Mouse (Mus musculus): ENCODE data around the gene Lrrc73. TPM values are rescaled to one million over a fixed set of nuclear protein-coding genes. Genes with fewer than 3 reads are reported as not detected.

Gene Lrrc73
- polyA plus RNA-seq, 1 experiment from 2014 or later = 0.42 TPM

- no peak for ATAC-seq
- Histone ChIP-seq H3K4me1 (replicated peaks; ENCODE audit: control insufficient read depth, insufficient read depth, low read length) (peaks cover 4% of the 10 kb centered on the region; the same call in 1 of the 2 replicates), H3K9ac (ENCODE audit: low read depth, low read length) (no peak overlapping the region)
Observed at GRCm38 (mm10) chr17:46243624-46244023, 9.7 kb upstream of the Lrrc73 start.

DNA sequence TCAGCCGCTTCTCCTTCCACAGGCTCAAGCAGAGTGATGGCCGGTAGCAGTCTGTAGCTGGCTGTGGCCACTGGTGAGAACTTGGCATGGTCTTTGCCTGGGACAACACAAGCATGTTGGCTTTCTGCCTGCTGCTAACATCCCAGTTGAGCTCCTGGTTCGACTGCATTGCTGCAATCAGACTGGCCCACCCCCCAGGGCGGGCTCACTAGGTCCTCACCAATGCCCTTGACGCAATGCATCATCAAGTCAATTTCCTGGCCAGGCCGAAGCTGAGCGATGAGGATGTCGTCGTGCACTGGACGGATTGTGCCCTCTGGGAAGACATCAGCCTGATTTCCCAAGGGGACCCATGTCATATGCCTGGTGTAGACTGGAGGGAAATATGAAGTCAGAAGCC is 8.8 kb upstream of the Lrrc73 start:
- TF ChIP-seq CTCF (IDR thresholded peaks at IDR 0.05; ENCODE audit: low read depth) = no peak
- peak overlapping the region; percentile 21; the same call in 1 of the 2 replicates for H3K27ac ChIP-seq (ENCODE audit: low read depth, low read length)
- H3K9me3 ChIP-seq (ENCODE audit: control insufficient read depth) = no peaks in the 10 kb centered on the region
- H3K9ac ChIP-seq (ENCODE audit: low read depth, low read length) = no peak overlapping the region
- peaks cover 10% of the 10 kb centered on the region; the same call in 1 of the 2 replicates for H3K4me1 ChIP-seq (replicated peaks; ENCODE audit: control insufficient read depth, insufficient read depth, low read length)
- peaks cover 55% of the 10 kb centered on the region for H3K36me3 ChIP-seq (ENCODE audit: control insufficient read depth, insufficient read depth)
- no peak for ATAC-seq
- no peak overlapping the region for H3K4me3 ChIP-seq (ENCODE audit: low read depth, low read length)
- no peaks in the 10 kb centered on the region for H3K27me3 ChIP-seq (replicated peaks; ENCODE audit: control insufficient read depth, insufficient read depth, low read length)
- H3K4me2 ChIP-seq (replicated peaks; ENCODE audit: low read depth) = no peak overlapping the region
- 76% methylated on average over 10 of the region's 10 CpGs for WGBS

More at GRCm38 (mm10) chr17:46243624-46244023, 9.7 kb upstream of the Lrrc73 start:
- no peak overlapping the region; the same call in 1 of the 2 replicates for H3K27ac ChIP-seq (ENCODE audit: low read depth, low read length)
- 58% methylated on average over 2 of the region's 2 CpGs for WGBS
- H3K36me3 ChIP-seq (ENCODE audit: control insufficient read depth, insufficient read depth) = peaks cover 64% of the 10 kb centered on the region
- no peaks in the 10 kb centered on the region for H3K27me3 ChIP-seq (replicated peaks; ENCODE audit: control insufficient read depth, insufficient read depth, low read length)
- no peak overlapping the region for H3K4me2 ChIP-seq (replicated peaks; ENCODE audit: low read depth)
- no peaks in the 10 kb centered on the region for H3K9me3 ChIP-seq (ENCODE audit: control insufficient read depth)
- no peak for TF ChIP-seq CTCF (IDR thresholded peaks at IDR 0.05; ENCODE audit: low read depth)
- no peak overlapping the region for H3K4me3 ChIP-seq (ENCODE audit: low read depth, low read length)

DNA sequence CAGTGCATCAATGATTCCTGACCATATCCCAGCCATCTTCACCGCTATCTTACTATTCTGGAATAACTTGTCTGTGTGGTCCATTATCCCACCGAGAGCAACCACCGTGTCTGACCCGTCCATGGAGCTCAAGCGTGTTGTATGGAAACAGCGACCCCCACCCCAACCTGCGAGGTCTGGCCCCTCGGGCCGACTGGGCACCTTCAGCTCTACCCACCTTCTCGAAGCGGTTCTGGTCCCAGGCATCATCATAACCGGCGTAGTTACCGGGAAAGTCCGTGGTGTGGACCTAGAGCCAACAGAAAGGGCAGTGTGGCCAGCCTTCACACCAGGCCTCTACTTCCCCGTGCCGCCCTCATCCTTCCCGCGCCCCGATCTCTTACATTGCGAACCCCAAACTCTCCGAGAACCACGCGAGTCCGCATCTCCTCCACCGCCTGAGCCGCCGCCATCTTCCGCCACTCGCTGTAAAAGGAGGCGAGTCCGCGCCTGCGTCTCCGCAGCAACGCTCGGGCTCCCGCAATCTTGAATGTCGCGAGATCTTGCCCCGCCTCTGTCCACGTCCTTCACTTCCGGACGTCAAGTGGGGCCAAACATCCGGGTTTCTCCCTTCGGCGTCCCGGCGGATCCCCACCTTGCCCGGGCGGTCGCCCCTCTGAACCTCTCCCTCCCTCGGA is 5.7 kb upstream of the Lrrc73 start, which contains the start of the genes Polr1c and Yipf3:
Gene Polr1c (minus strand): TSS at position 543 of the 677 bp plus-strand sequence.
Gene Yipf3 (plus strand): TSS at position 569 of the 677 bp plus-strand sequence.
- no peak for TF ChIP-seq CTCF (IDR thresholded peaks at IDR 0.05; ENCODE audit: low read depth)
- Histone ChIP-seq H3K36me3 (ENCODE audit: control insufficient read depth, insufficient read depth) (peaks cover 56% of the 10 kb centered on the region), H3K9ac (ENCODE audit: low read depth, low read length) (peak within 1 kb of the TSS; percentile 97), H3K27me3 (replicated peaks; ENCODE audit: control insufficient read depth, insufficient read depth, low read length) (no peaks in the 10 kb centered on the region), H3K9me3 (ENCODE audit: control insufficient read depth) (no peaks in the 10 kb centered on the region), H3K4me1 (replicated peaks; ENCODE audit: control insufficient read depth, insufficient read depth, low read length) (peaks cover 10% of the 10 kb centered on the region; the same call in 1 of the 2 replicates), H3K27ac (ENCODE audit: low read depth, low read length) (peak within 1 kb of the TSS; percentile 84), H3K4me3 (ENCODE audit: low read depth, low read length) (peak within 1 kb of the TSS; percentile 95), H3K4me2 (replicated peaks; ENCODE audit: low read depth) (peak within 1 kb of the TSS; percentile 71)
- WGBS = under 1% methylated on average over 53 of the region's 53 CpGs
- ATAC-seq = peak; percentile 88

- Histone ChIP-seq H3K4me1 (replicated peaks; ENCODE audit: control insufficient read depth, insufficient read depth, low read length) (peaks cover 10% of the 10 kb centered on the region; the same call in 1 of the 2 replicates), H3K27ac (ENCODE audit: low read depth, low read length) (peak overlapping the region; percentile 84), H3K9ac (ENCODE audit: low read depth, low read length) (peak overlapping the region; percentile 97), H3K36me3 (ENCODE audit: control insufficient read depth, insufficient read depth) (peaks cover 54% of the 10 kb centered on the region), H3K4me2 (replicated peaks; ENCODE audit: low read depth) (peak overlapping the region; percentile 71), H3K9me3 (ENCODE audit: control insufficient read depth) (no peaks in the 10 kb centered on the region), H3K27me3 (replicated peaks; ENCODE audit: control insufficient read depth, insufficient read depth, low read length) (no peaks in the 10 kb centered on the region), H3K4me3 (ENCODE audit: low read depth, low read length) (peak overlapping the region; percentile 95)
- TF ChIP-seq CTCF (IDR thresholded peaks at IDR 0.05; ENCODE audit: low read depth) = no peak
- ATAC-seq = no peak
- under 1% methylated on average over 37 of the region's 37 CpGs for WGBS
Observed at GRCm38 (mm10) chr17:46248189-46248522, 5.2 kb upstream of the Lrrc73 start.

GRCm38 (mm10) chr17:46251174-46251573 is 2.2 kb upstream of the Lrrc73 start:
- Histone ChIP-seq H3K9ac (ENCODE audit: low read depth, low read length) (no peak overlapping the region), H3K9me3 (ENCODE audit: control insufficient read depth) (no peaks in the 10 kb centered on the region), H3K4me3 (ENCODE audit: low read depth, low read length) (no peak overlapping the region), H3K36me3 (ENCODE audit: control insufficient read depth, insufficient read depth) (peaks cover 29% of the 10 kb centered on the region), H3K27ac (ENCODE audit: low read depth, low read length) (no peak overlapping the region), H3K4me1 (replicated peaks; ENCODE audit: control insufficient read depth, insufficient read depth, low read length) (peaks cover 13% of the 10 kb centered on the region; the same call in 1 of the 2 replicates), H3K4me2 (replicated peaks; ENCODE audit: low read depth) (no peak overlapping the region), H3K27me3 (replicated peaks; ENCODE audit: control insufficient read depth, insufficient read depth, low read length) (peaks cover 15% of the 10 kb centered on the region)
- TF ChIP-seq CTCF (IDR thresholded peaks at IDR 0.05; ENCODE audit: low read depth) = peak; percentile 54
- 66% methylated on average over 7 of the region's 7 CpGs for WGBS
- no peak for ATAC-seq

GRCm38 (mm10) chr17:46252571-46253451 is 520 bp upstream of the Lrrc73 start:
- Histone ChIP-seq H3K4me2 (replicated peaks; ENCODE audit: low read depth) (peak overlapping the region; percentile 97), H3K36me3 (ENCODE audit: control insufficient read depth, insufficient read depth) (peaks cover 36% of the 10 kb centered on the region), H3K4me3 (ENCODE audit: low read depth, low read length) (no peak overlapping the region), H3K4me1 (replicated peaks; ENCODE audit: control insufficient read depth, insufficient read depth, low read length) (peaks cover 9% of the 10 kb centered on the region; the same call in 1 of the 2 replicates), H3K9me3 (ENCODE audit: control insufficient read depth) (no peaks in the 10 kb centered on the region), H3K9ac (ENCODE audit: low read depth, low read length) (no peak overlapping the region), H3K27ac (ENCODE audit: low read depth, low read length) (no peak overlapping the region), H3K27me3 (replicated peaks; ENCODE audit: control insufficient read depth, insufficient read depth, low read length) (peaks cover 15% of the 10 kb centered on the region)
- WGBS = 58% methylated on average over 14 of the region's 14 CpGs
- no peak for ATAC-seq
- peak; percentile 63 for TF ChIP-seq CTCF (IDR thresholded peaks at IDR 0.05; ENCODE audit: low read depth)
